Mouse (Mus musculus) stomach, postnatal 0 days (tissue): ENCODE results near the gene 4933405L10Rik.

Experiments used
- CTCF ChIP-seq: IDR thresholded peaks from 2 replicates; pipeline ENCODE4 v1.5.1; 2016; ENCODE audit warnings: antibody characterized with exemption, low read depth, mild to moderate bottlenecking, moderate library complexity
- EP300 ChIP-seq: optimal IDR thresholded peaks from 2 replicates; pipeline ENCODE3; 2016; ENCODE audit warnings: antibody characterized with exemption

GRCm38 (mm10) chr8:105758277-105759108 lies 51.0 kb downstream of the 4933405L10Rik start, which contains the start of gene Gfod2:
- TF ChIP-seq CTCF: no peak
- TF ChIP-seq EP300: no peak
